Mouse (Mus musculus): ENCODE measurements at regions not wholly inside any gene's neighbourhood (a gene's known extent, or its start where the extent isn't known, plus 50 kb on each side); places are given as distances from the start of the nearest gene placed in this dataset.

DNA sequence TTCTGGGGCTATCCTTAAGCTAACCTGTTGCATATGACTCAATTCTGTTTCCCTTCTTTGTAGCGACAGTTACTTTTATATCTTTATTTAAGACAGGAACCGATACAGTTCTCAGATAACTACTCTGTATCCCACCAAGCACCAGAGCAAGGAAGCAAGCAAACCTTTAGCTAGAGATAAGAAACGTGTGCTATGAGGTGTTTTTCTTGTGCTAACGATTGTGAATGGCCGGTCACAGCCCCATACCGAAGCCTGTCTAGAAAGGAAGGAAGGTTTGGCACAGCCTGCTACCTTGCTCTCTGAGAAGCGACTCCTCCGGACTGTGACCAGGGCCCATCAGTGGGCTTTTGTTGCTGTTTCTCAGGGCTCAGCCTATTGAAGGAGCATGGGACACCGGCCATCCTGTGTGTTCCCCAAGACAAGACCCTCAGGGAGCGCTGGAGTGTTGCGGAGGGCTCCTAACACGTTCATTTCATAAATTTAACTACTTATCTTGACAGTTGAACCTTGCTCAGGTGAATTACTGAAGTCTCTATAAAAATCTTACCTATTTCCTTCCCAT is 949.0 kb downstream of the Mrps31 start:
- TF ChIP-seq CTCF (IDR thresholded peaks at IDR 0.05; ENCODE audit: control insufficient read depth, insufficient read depth, insufficient replicate concordance, low read depth, low read length) (no peak), POLR2A (IDR thresholded peaks at IDR 0.05; ENCODE audit: control insufficient read depth, low read depth, low read length) (no peak)
